Mouse (Mus musculus) forebrain, embryonic 14.5 days (tissue): ENCODE data around the gene Tpcn1. TPM values are rescaled to one million over a fixed set of nuclear protein-coding genes. Genes with fewer than 3 reads are reported as not detected.
A peak's percentile ranks its signal among the peaks of the same experiment; 100 is the strongest.

Experiments used
- ATAC-seq: fragments of 200-750 bp; cut with Nextera tagmentation; 2 replicates; pipeline ENCODE4 v1.8.0; 2017; ENCODE audit warnings: mild to moderate bottlenecking, moderate library complexity
- DNase-seq: peaks from one replicate; pipeline ENCODE4 v3.0.0-alpha.2; 2015; ENCODE audit warnings: low spot score
- H3K27ac ChIP-seq: fragments of 300-500 bp; sonication (generic); 2 replicates; pipeline ENCODE4 v1.5.1; 2014; ENCODE audit warnings: low read depth, mild to moderate bottlenecking, control low read depth, low read length, moderate library complexity
- H3K27me3 ChIP-seq: fragments of 300-500 bp; sonication (generic); replicated peaks from 2 replicates; pipeline ENCODE4 v1.6.1; 2014; ENCODE audit warnings: low read length, control low read depth, mixed read lengths; ENCODE audit not compliant: control insufficient read depth, insufficient read depth
- H3K36me3 ChIP-seq: fragments of 300-500 bp; sonication (generic); 2 replicates; pipeline ENCODE4 v1.6.1; 2014; ENCODE audit warnings: low read length, control low read depth; ENCODE audit not compliant: control insufficient read depth, insufficient read depth
- H3K4me1 ChIP-seq: fragments of 300-500 bp; sonication (generic); 2 replicates; pipeline ENCODE4 v1.6.1; 2014; ENCODE audit warnings: antibody characterized with exemption, low read length, control low read depth; ENCODE audit not compliant: control insufficient read depth, insufficient read depth
- H3K4me2 ChIP-seq: fragments of 300-500 bp; sonication (generic); 2 replicates; pipeline ENCODE4 v1.6.1; 2014; ENCODE audit warnings: mild to moderate bottlenecking, control low read depth, low read length
- H3K4me3 ChIP-seq: fragments of 300-500 bp; sonication (generic); 2 replicates; pipeline ENCODE4 v1.5.1; 2014; ENCODE audit warnings: low read depth, low read length, control low read depth
- H3K9ac ChIP-seq: fragments of 300-500 bp; sonication (generic); 2 replicates; pipeline ENCODE4 v1.6.1; 2014; ENCODE audit warnings: mild to moderate bottlenecking, low read length, control low read depth, moderate library complexity
- H3K9me3 ChIP-seq: fragments of 300-500 bp; sonication (generic); replicated peaks from 2 replicates; pipeline ENCODE4 v1.6.1; 2016; ENCODE audit warnings: low read length, control low read depth, mixed read lengths; ENCODE audit not compliant: control insufficient read depth
- WGBS: fragments of 180-500 bp; shearing (Covaris S2); extraction: QIAGEN DNeasy Blood & Tissue Kit; methylation state at CpG from one replicate; pipeline ENCODE4 v1.1.7; 2014; 5-methylcytosine and 5-hydroxymethylcytosine counted together
- polyA plus RNA-seq: library from polyadenylated mRNA; unstranded; fragments of >200 nt; fragmentation: Nextera tagmentation; extraction: Ambion mirVana; gene quantifications from 2 replicates; pipeline ENCODE4 v1.2.1, GENCODE M21; 2014

The Tpcn1 gene
- polyA plus RNA-seq, 1 experiment from 2014 or later: 10.5 TPM

DNA sequence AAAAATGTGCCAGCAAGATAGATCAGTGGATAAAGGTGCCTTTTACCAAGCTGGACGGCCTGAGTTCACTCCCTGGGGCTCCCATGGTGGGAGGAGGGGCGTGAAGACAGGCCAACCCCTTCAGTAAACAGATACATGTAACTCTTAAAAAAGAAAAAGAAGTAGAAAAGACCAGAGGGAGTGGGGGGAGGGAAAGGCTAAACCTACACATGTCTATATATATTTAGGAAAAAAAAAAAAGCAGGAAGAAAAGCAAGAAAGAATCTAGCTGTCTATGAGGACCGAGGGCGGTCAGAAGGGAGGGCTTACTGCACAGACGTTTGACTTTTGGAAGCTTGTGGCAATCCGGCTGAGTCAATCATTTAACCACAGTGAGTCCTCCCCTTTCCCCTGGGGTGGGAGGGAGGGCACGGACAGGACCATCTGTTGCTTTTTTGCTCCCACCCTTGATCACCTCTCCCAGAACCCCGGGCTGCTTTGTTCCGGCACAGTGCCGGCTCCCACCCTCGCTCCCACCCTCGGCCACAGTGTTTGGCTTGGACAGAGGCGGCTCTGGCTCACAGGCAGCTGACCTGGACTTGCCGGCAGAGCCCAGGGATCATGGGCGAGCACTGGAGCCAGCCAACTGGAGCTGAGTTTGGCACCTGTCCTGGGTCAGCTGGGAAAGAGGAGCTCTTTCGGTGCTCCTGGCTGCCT lies 27.7 kb downstream of the Tpcn1 start:
- Histone ChIP-seq H3K4me1 (peaks cover 24% of the 10 kb centered on the region), H3K9me3 (no peaks in the 10 kb centered on the region), H3K36me3 (peaks cover 7% of the 10 kb centered on the region), H3K9ac (no peak overlapping the region), H3K4me3 (no peak overlapping the region), H3K4me2 (peak overlapping the region; percentile 12; the same call in 1 of the 2 replicates), H3K27me3 (no peaks in the 10 kb centered on the region), H3K27ac (peak overlapping the region; percentile 39; the same call in 1 of the 2 replicates)
- no peak for ATAC-seq
- DNase-seq: peak; percentile 41
- WGBS: 22% methylated on average over 16 of the region's 16 CpGs

- peaks cover 12% of the 10 kb centered on the region for H3K36me3 ChIP-seq
- ATAC-seq: no peak
- no peak for DNase-seq
- no peaks in the 10 kb centered on the region for H3K9me3 ChIP-seq
- no peak overlapping the region for H3K4me3 ChIP-seq
- H3K27me3 ChIP-seq: no peaks in the 10 kb centered on the region
- peaks cover 18% of the 10 kb centered on the region for H3K4me1 ChIP-seq
- 73% methylated on average over 9 of the region's 9 CpGs for WGBS
- no peak overlapping the region for H3K9ac ChIP-seq
- H3K27ac ChIP-seq: peak overlapping the region; percentile 11; the same call in 1 of the 2 replicates
- no peak overlapping the region for H3K4me2 ChIP-seq
Observed at GRCm38 (mm10) chr5:120560129-120560615, 28.3 kb downstream of the Tpcn1 start.

GRCm38 (mm10) chr5:120558762-120559161 lies 29.7 kb downstream of the Tpcn1 start:
- Histone ChIP-seq H3K9me3 (no peaks in the 10 kb centered on the region), H3K4me1 (peaks cover 12% of the 10 kb centered on the region), H3K36me3 (peaks cover 23% of the 10 kb centered on the region), H3K27ac (no peak overlapping the region), H3K4me2 (no peak overlapping the region), H3K9ac (no peak overlapping the region), H3K4me3 (no peak overlapping the region), H3K27me3 (no peaks in the 10 kb centered on the region)
- no peak for DNase-seq
- no peak for ATAC-seq
- WGBS: 81% methylated on average over 14 of the region's 14 CpGs

GRCm38 (mm10) chr5:120558041-120558440 lies 30.4 kb downstream of the Tpcn1 start:
- H3K27me3 ChIP-seq: no peaks in the 10 kb centered on the region
- no peak overlapping the region for H3K27ac ChIP-seq
- no peak for ATAC-seq
- H3K4me2 ChIP-seq: no peak overlapping the region
- 80% methylated on average over 8 of the region's 8 CpGs for WGBS
- H3K4me1 ChIP-seq: peaks cover 8% of the 10 kb centered on the region
- no peak overlapping the region for H3K4me3 ChIP-seq
- H3K9ac ChIP-seq: no peak overlapping the region
- H3K9me3 ChIP-seq: no peaks in the 10 kb centered on the region
- no peak for DNase-seq
- peaks cover 28% of the 10 kb centered on the region for H3K36me3 ChIP-seq

GRCm38 (mm10) chr5:120555871-120556270 lies 32.6 kb downstream of the Tpcn1 start:
- ATAC-seq (no peak), DNase-seq (no peak)
- H3K27ac ChIP-seq: no peak overlapping the region
- no peaks in the 10 kb centered on the region; the same call in 1 of the 2 replicates for H3K4me1 ChIP-seq
- WGBS: 89% methylated on average over 24 of the region's 24 CpGs
- H3K36me3 ChIP-seq: peaks cover 47% of the 10 kb centered on the region
- no peaks in the 10 kb centered on the region for H3K27me3 ChIP-seq
- no peak overlapping the region for H3K4me2 ChIP-seq
- no peaks in the 10 kb centered on the region for H3K9me3 ChIP-seq
- no peak overlapping the region for H3K4me3 ChIP-seq
- no peak overlapping the region for H3K9ac ChIP-seq

DNA sequence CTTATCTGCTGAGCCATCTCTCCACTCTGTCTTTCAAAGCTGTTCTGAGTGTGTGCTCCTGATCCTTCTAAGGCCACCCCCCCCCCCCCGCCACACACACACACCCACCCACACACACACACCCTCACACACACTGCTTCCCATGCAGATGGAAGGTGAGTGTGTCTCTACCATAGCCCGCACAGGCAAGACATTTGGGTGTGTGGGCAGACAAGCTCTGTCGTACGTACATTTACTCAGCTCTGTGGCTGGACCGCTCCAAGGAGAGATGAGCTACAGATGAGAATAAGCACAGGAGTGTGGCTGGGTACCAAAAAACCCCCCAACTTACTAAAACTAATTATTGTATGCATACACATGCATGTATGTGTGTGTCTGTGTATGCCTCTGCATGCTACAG lies 37.8 kb downstream of the Tpcn1 start:
- ATAC-seq (no peak), DNase-seq (no peak)
- Histone ChIP-seq H3K27ac (no peak overlapping the region), H3K9ac (no peak overlapping the region), H3K4me1 (no peaks in the 10 kb centered on the region), H3K27me3 (no peaks in the 10 kb centered on the region), H3K4me3 (no peak overlapping the region), H3K4me2 (no peak overlapping the region), H3K9me3 (no peaks in the 10 kb centered on the region), H3K36me3 (peaks cover 52% of the 10 kb centered on the region)
- WGBS: 94% methylated on average over 5 of the region's 5 CpGs

DNA sequence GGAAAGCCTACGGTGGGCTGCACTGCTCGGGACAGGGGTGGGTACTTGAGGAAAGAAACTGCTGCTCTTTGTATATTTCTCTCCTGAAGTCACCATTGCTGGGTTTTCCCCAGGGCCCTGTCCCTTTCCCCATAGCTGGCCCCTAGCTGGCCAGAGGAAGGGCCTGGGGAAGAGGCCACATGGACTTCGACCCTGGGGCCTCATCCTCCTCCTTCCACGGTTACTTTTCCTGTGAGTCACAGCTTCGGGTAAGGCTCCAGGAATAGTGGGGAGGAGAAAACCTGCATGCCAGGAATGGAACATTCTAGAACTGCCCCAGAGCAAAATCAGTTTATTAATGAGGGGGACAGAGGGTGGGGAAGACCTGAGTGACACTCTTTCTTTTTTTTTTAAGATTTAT lies 38.3 kb downstream of the Tpcn1 start:
- Histone ChIP-seq H3K4me2 (no peak overlapping the region), H3K27ac (no peak overlapping the region), H3K4me3 (no peak overlapping the region), H3K9me3 (no peaks in the 10 kb centered on the region), H3K36me3 (peaks cover 48% of the 10 kb centered on the region), H3K4me1 (no peaks in the 10 kb centered on the region), H3K9ac (no peak overlapping the region), H3K27me3 (no peaks in the 10 kb centered on the region)
- DNase-seq: no peak
- 91% methylated on average over 5 of the region's 5 CpGs for WGBS
- ATAC-seq: no peak

GRCm38 (mm10) chr5:120548236-120548850 lies 40.1 kb downstream of the Tpcn1 start:
- no peaks in the 10 kb centered on the region for H3K4me1 ChIP-seq
- no peak overlapping the region for H3K4me2 ChIP-seq
- H3K27ac ChIP-seq: no peak overlapping the region
- no peak overlapping the region for H3K9ac ChIP-seq
- WGBS: 81% methylated on average over 11 of the region's 11 CpGs
- no peaks in the 10 kb centered on the region for H3K27me3 ChIP-seq
- ATAC-seq: no peak
- H3K9me3 ChIP-seq: no peaks in the 10 kb centered on the region
- DNase-seq: no peak
- H3K36me3 ChIP-seq: peaks cover 38% of the 10 kb centered on the region
- no peak overlapping the region for H3K4me3 ChIP-seq

- no peak overlapping the region for H3K4me2 ChIP-seq
- no peaks in the 10 kb centered on the region for H3K27me3 ChIP-seq
- no peak overlapping the region for H3K4me3 ChIP-seq
- H3K27ac ChIP-seq: no peak overlapping the region
- no peak overlapping the region; the same call in 1 of the 2 replicates for H3K9ac ChIP-seq
- DNase-seq (no peak), ATAC-seq (no peak)
- peaks cover 27% of the 10 kb centered on the region for H3K36me3 ChIP-seq
- 68% methylated on average over 5 of the region's 5 CpGs for WGBS
- no peaks in the 10 kb centered on the region for H3K9me3 ChIP-seq
- H3K4me1 ChIP-seq: 0 out of 2 replicates have a peak, but pooled peaks cover 4% of the 10 kb centered on the region
Observed at GRCm38 (mm10) chr5:120536632-120537031, 51.8 kb downstream of the Tpcn1 start.
